In genomic region chr4:101069154-101069971, GRCm38 (mm10) we compare ENCODE assay signal across 10 mouse cellular contexts. TPM values are rescaled to one million over a fixed set of nuclear protein-coding genes. Genes with fewer than 3 reads are reported as not detected.
DNase-seq lines count a peak whose midpoint lies in the region; ATAC-seq and TF ChIP-seq lines count a peak whose summit lies in the region.
"Had no signal": no experiment of that assay in that cellular context is flagged by ENCODE, and none has a peak within 500 bp of the region (broad histone marks: within the 10 kb centered on the region; RNA-seq: fewer than 3 reads in every experiment).

No protein-coding gene starts in this region.

- peaks cover 3% of the 10 kb centered on the region; the same call in 1 of the 2 replicates for H3K27me3 ChIP-seq in embryonic facial prominence, embryonic 13.5 days
- peaks cover 32% of the 10 kb centered on the region for H3K27me3 ChIP-seq in heart, embryonic 13.5 days (replicated peaks)
- peaks cover 4% of the 10 kb centered on the region for H3K27me3 ChIP-seq in kidney, embryonic 15.5 days
- H3K27me3 ChIP-seq in liver, postnatal 0 days (ENCODE audit: insufficient read depth, low read length): peaks cover 34% of the 10 kb centered on the region

- peak overlapping the region; percentile 82 for H3K4me3 ChIP-seq in embryonic facial prominence, embryonic 13.5 days
- peak overlapping the region; percentile 79 for H3K4me3 ChIP-seq in heart, embryonic 13.5 days
- peak overlapping the region; percentile 81 for H3K4me3 ChIP-seq in kidney, embryonic 15.5 days (replicated peaks)
- H3K4me3 ChIP-seq in liver, postnatal 0 days (ENCODE audit: low read depth, low read length): peak overlapping the region; percentile 46
- H3K4me3 ChIP-seq in olfactory bulb, adult 2 months (ENCODE audit: insufficient read depth, low read depth, low read length): peak overlapping the region; percentile 68

- ATAC-seq in embryonic facial prominence, embryonic 13.5 days (ENCODE audit: insufficient number of reproducible peaks, insufficient read depth, low FRiP score, low TSS enrichment, low read depth): peak; percentile 54
- peak; percentile 42 for ATAC-seq in heart, embryonic 13.5 days (ENCODE audit: extremely low read depth, insufficient number of reproducible peaks, low FRiP score, low TSS enrichment)
- ATAC-seq in kidney, embryonic 15.5 days (replicated peaks; ENCODE audit: low FRiP score): peak; percentile 76
- peak; percentile 15; the same call in 1 of the 2 replicates for ATAC-seq in liver, postnatal 0 days

- TF ChIP-seq CTCF in liver, postnatal 0 days (IDR thresholded peaks at IDR 0.05; ENCODE audit: low read depth): no peak
- TF ChIP-seq CTCF in olfactory bulb, adult 2 months (IDR thresholded peaks at IDR 0.05; ENCODE audit: insufficient read depth, low read depth, low read length): no peak

- peak overlapping the region; percentile 84 for H3K9ac ChIP-seq in embryonic facial prominence, embryonic 13.5 days
- H3K9ac ChIP-seq in heart, embryonic 13.5 days: peak overlapping the region; percentile 89
- peak overlapping the region; percentile 75 for H3K9ac ChIP-seq in kidney, embryonic 15.5 days
- H3K9ac ChIP-seq in liver, postnatal 0 days (replicated peaks): peak overlapping the region; percentile 59

- peak overlapping the region; percentile 76 for H3K27ac ChIP-seq in embryonic facial prominence, embryonic 13.5 days
- H3K27ac ChIP-seq in heart, embryonic 13.5 days (replicated peaks): 0 out of 2 replicates have a peak overlapping the region, but pooled peaks have one; percentile 34
- H3K27ac ChIP-seq in kidney, embryonic 15.5 days: peak overlapping the region; percentile 11
- H3K27ac ChIP-seq in liver, postnatal 0 days (ENCODE audit: low read depth): no peak overlapping the region
- no peak overlapping the region for H3K27ac ChIP-seq in olfactory bulb, adult 2 months (ENCODE audit: insufficient read depth, low read depth, low read length)

- no peak for TF ChIP-seq POLR2A in olfactory bulb, adult 2 months (IDR thresholded peaks at IDR 0.05; ENCODE audit: insufficient read depth, low read depth, low read length)

- under 1% methylated on average over 51 of the region's 55 CpGs for WGBS in embryonic facial prominence, embryonic 13.5 days
- WGBS in heart, embryonic 13.5 days: 1% methylated on average over 53 of the region's 55 CpGs
- WGBS in kidney, embryonic 15.5 days: 2% methylated on average over 55 of the region's 55 CpGs
- WGBS in liver, postnatal 0 days (ENCODE audit: insufficient replicate concordance): 2% methylated on average over 54 of the region's 55 CpGs
- 4% methylated on average over 55 of the region's 55 CpGs for WGBS in olfactory bulb, adult 2 months

- no peaks in the 10 kb centered on the region for H3K36me3 ChIP-seq in embryonic facial prominence, embryonic 13.5 days
- no peaks in the 10 kb centered on the region for H3K36me3 ChIP-seq in heart, embryonic 13.5 days
- H3K36me3 ChIP-seq in kidney, embryonic 15.5 days: no peaks in the 10 kb centered on the region
- H3K36me3 ChIP-seq in liver, postnatal 0 days (replicated peaks; ENCODE audit: insufficient read depth, low read length): no peaks in the 10 kb centered on the region
- H3K36me3 ChIP-seq: G1E had no signal

- peaks cover 14% of the 10 kb centered on the region for H3K4me1 ChIP-seq in embryonic facial prominence, embryonic 13.5 days
- H3K4me1 ChIP-seq in heart, embryonic 13.5 days: peaks cover 3% of the 10 kb centered on the region
- H3K4me1 ChIP-seq in kidney, embryonic 15.5 days: peaks cover 6% of the 10 kb centered on the region; the same call in 1 of the 2 replicates
- no peaks in the 10 kb centered on the region; the same call in 1 of the 2 replicates for H3K4me1 ChIP-seq in liver, postnatal 0 days (ENCODE audit: insufficient read depth)
- peaks cover 14% of the 10 kb centered on the region for H3K4me1 ChIP-seq in olfactory bulb, adult 2 months (ENCODE audit: control insufficient read depth, insufficient read depth, low read length)

- H3K9me3 ChIP-seq in embryonic facial prominence, embryonic 13.5 days: no peaks in the 10 kb centered on the region
- no peaks in the 10 kb centered on the region for H3K9me3 ChIP-seq in heart, embryonic 13.5 days
- no peaks in the 10 kb centered on the region for H3K9me3 ChIP-seq in kidney, embryonic 15.5 days (replicated peaks)
- no peaks in the 10 kb centered on the region for H3K9me3 ChIP-seq in liver, postnatal 0 days (ENCODE audit: low read length)

- DNase-seq in left cerebral cortex, adult 18-20 months (ENCODE audit: low spot score in 2 of 2): peak; percentile 13 to 16
- no peak for DNase-seq in left cerebral cortex, adult 11 months (ENCODE audit: low spot score)
- DNase-seq in liver, postnatal 0 days: peak; percentile 16
- peak; percentile 60 for DNase-seq in thymus, postnatal 4 days

- peak overlapping the region; percentile 77 for H3K4me2 ChIP-seq in embryonic facial prominence, embryonic 13.5 days
- peak overlapping the region; percentile 98 for H3K4me2 ChIP-seq in heart, embryonic 13.5 days
- peak overlapping the region; percentile 94 for H3K4me2 ChIP-seq in kidney, embryonic 15.5 days
- peak overlapping the region; percentile 76 for H3K4me2 ChIP-seq in liver, postnatal 0 days (ENCODE audit: low read depth, low read length)

- TF ChIP-seq EP300 in liver, postnatal 0 days (IDR thresholded peaks at IDR 0.05; ENCODE audit: low read depth): no peak

RNA-seq across cellular contexts. Expression of gene Raver2, which starts 0.6 kb away (rescaled TPM):
- 10 to 100 TPM; 18.3 to 18.6 TPM for total RNA-seq in left cerebral cortex, adult 18-20 months (2021)
- polyA plus RNA-seq in embryonic facial prominence, embryonic 13.5 days (2015; fragmentation: Nextera tagmentation; extraction: Ambion mirVana): 13.4 and 14.1 TPM in 2 replicates
- 3.6 and 3.8 TPM in 2 replicates for polyA plus RNA-seq in heart, embryonic 13.5 days (2015; fragmentation: Nextera tagmentation; extraction: Ambion mirVana)
- 12.0 and 12.1 TPM in 2 replicates for polyA plus RNA-seq in kidney, embryonic 15.5 days (2015; fragmentation: Nextera tagmentation; extraction: Ambion mirVana)
- 0.20 and 0.21 TPM in 2 replicates for polyA plus RNA-seq in liver, postnatal 0 days (2015; fragmentation: Nextera tagmentation; extraction: Ambion mirVana)
- polyA plus RNA-seq in olfactory bulb, adult 2 months (2012; ENCODE audit: insufficient read depth, insufficient read length, low replicate concordance, missing spikeins): not detected in 2 replicates
- polyA plus RNA-seq: G1E had no signal

RNA-seq across cellular contexts. Expression of gene Gm10577, which starts 48.9 kb away (rescaled TPM):
- total RNA-seq in left cerebral cortex, adult 18-20 months (2021): not detected
- not detected in 2 replicates for polyA plus RNA-seq in embryonic facial prominence, embryonic 13.5 days (2015; fragmentation: Nextera tagmentation; extraction: Ambion mirVana)
- polyA plus RNA-seq in heart, embryonic 13.5 days (2015; fragmentation: Nextera tagmentation; extraction: Ambion mirVana): not detected in 2 replicates
- polyA plus RNA-seq in kidney, embryonic 15.5 days (2015; fragmentation: Nextera tagmentation; extraction: Ambion mirVana): not detected in 2 replicates
- not detected in 2 replicates for polyA plus RNA-seq in liver, postnatal 0 days (2015; fragmentation: Nextera tagmentation; extraction: Ambion mirVana)
- polyA plus RNA-seq in olfactory bulb, adult 2 months (2012; ENCODE audit: insufficient read depth, insufficient read length, low replicate concordance, missing spikeins): not detected in 2 replicates
- total RNA-seq: G1E; left cerebral cortex, adult 8-10 months had no signal
- polyA plus RNA-seq: G1E had no signal

Comparison
In these comparisons a context has a peak if more than half of its experiments do, and no peak if none do; other contexts are left out.
1. ATAC-seq: peak in every context shown above with its lines; median percentile 76 in kidney, embryonic 15.5 days; 54 in embryonic facial prominence, embryonic 13.5 days; 42 in heart, embryonic 13.5 days; 15 in liver, postnatal 0 days.
2. H3K27ac ChIP-seq: peak in embryonic facial prominence, embryonic 13.5 days (single experiment), heart, embryonic 13.5 days (single experiment) and kidney, embryonic 15.5 days (single experiment); none in liver, postnatal 0 days (single experiment) and olfactory bulb, adult 2 months (single experiment).
3. Peak in every context shown above with its lines, with median percentiles within 50 percentile points of each other: H3K4me2 ChIP-seq, H3K4me3 ChIP-seq and H3K9ac ChIP-seq.